Mouse (Mus musculus) embryonic facial prominence, embryonic 12.5 days (tissue): ENCODE results near the gene Cpsf7. TPM values are rescaled to one million over a fixed set of nuclear protein-coding genes. Genes with fewer than 3 reads are reported as not detected.

ENCODE experiments used
- ATAC-seq: fragments of 200-750 bp; cut with Nextera tagmentation; 2 replicates; pipeline ENCODE4 v1.8.0; 2017; ENCODE audit not compliant: insufficient number of reproducible peaks, insufficient read depth, low FRiP score, low TSS enrichment
- H3K27ac ChIP-seq: fragments of 300-500 bp; sonication (generic); 2 replicates; pipeline ENCODE4 v1.5.1; 2016; ENCODE audit warnings: mild to moderate bottlenecking
- H3K27me3 ChIP-seq: fragments of 300-500 bp; sonication (generic); 2 replicates; pipeline ENCODE4 v1.6.1; 2016; ENCODE audit warnings: mild to moderate bottlenecking, moderate library complexity
- H3K36me3 ChIP-seq: fragments of 300-500 bp; sonication (generic); 2 replicates; pipeline ENCODE4 v1.6.1; 2016; ENCODE audit warnings: mild to moderate bottlenecking
- H3K4me1 ChIP-seq: fragments of 300-500 bp; sonication (generic); 2 replicates; pipeline ENCODE4 v1.6.1; 2016
- H3K4me2 ChIP-seq: fragments of 300-500 bp; sonication (generic); replicated peaks from 2 replicates; pipeline ENCODE4 v1.6.1; 2016; ENCODE audit warnings: mild to moderate bottlenecking, moderate library complexity
- H3K4me3 ChIP-seq: fragments of 300-500 bp; sonication (generic); 2 replicates; pipeline ENCODE4 v1.5.1; 2016; ENCODE audit warnings: mild to moderate bottlenecking
- H3K9ac ChIP-seq: fragments of 300-500 bp; sonication (generic); 2 replicates; pipeline ENCODE4 v1.6.1; 2016; ENCODE audit warnings: mild to moderate bottlenecking, moderate library complexity
- H3K9me3 ChIP-seq: fragments of 300-500 bp; sonication (generic); 2 replicates; pipeline ENCODE4 v1.6.1; 2016; ENCODE audit warnings: mild to moderate bottlenecking, moderate library complexity
- WGBS: fragments of 180-500 bp; shearing (Covaris S2); methylation state at CpG from one replicate; pipeline ENCODE4 v1.1.7; 2016; 5-methylcytosine and 5-hydroxymethylcytosine counted together
- polyA plus RNA-seq: library from polyadenylated mRNA; unstranded; fragments of >200 nt; fragmentation: Nextera tagmentation; extraction: Ambion mirVana; gene quantifications from 2 replicates; pipeline ENCODE4 v1.2.1, GENCODE M21; 2016

The Cpsf7 gene
- polyA plus RNA-seq: 49.8 and 52.0 TPM in 2 replicates

DNA sequence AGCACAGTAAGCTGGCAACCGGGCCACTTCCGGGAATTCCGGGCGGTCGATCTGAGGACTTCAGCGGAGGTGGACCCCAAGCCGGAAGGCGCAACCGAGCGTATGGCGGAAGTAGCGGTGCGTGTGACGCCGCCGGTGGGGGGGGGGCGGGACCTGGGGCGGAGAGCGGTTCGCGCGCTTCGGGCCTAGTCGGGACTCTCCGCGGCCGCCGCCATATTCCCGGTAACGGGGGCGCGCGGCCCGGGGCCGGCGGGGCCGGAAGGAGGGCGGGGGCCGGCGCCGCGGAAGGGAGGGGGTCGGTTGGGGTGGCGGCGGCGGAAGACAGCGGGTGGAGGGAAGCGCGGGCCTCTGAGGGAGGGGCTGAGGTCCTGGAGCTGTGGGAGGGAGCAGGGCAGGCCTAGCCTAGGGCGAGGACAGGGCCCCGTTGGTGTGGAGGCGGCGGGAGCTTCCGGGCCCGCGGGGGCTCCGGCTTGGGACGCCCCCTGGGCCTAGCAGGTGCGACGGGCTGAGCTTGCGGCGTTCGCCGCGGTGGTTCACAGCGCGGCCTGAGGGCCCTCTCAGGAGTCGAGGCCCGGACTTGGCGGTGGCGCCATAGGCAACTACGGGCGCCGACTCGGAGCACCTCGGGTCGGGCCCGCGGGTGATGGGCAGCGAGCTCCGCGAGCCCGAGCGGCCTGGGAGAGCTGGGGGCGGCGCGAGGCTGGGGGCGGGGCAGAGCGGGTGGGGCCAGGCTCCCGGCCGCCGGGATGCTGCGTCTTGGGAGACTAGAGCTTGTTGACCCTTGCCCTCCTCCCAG, at the start of gene Cpsf7:
TSS of gene Cpsf7 (plus strand) at position 161 of the 796 bp plus-strand sequence.
- Histone ChIP-seq H3K27me3 (no peaks in the 10 kb centered on the region), H3K36me3 (peaks cover 15% of the 10 kb centered on the region), H3K4me1 (peaks cover 11% of the 10 kb centered on the region), H3K27ac (peak within 1 kb of the TSS; percentile 99), H3K9ac (peak within 1 kb of the TSS; percentile 98), H3K4me3 (peak within 1 kb of the TSS; percentile 94), H3K9me3 (no peaks in the 10 kb centered on the region), H3K4me2 (peak within 1 kb of the TSS; percentile 67)
- WGBS: under 1% methylated on average over 82 of the region's 93 CpGs
- ATAC-seq: peak; percentile 93

DNA sequence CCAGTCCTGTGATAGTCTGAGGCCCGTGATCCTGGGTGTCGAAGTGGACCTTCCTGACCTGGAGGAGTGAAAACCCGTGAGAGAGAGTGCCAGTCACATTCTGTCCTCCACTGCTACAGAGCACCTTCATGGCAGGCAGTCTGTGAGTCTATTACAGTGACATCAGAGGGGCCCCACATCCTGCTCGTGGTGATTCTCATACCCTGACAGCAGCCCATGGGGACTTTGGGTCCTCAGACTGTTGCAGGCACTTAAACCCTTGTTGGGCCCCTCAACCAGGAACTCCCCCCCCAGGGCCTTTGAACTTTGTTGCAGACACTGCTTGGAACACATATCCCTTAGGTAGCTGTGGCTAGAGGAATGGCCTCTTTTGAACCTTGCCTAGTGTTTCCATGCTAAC, 45.5 kb upstream of the Cpsf7 start:
- Histone ChIP-seq H3K27me3 (no peaks in the 10 kb centered on the region), H3K4me2 (no peak overlapping the region), H3K9me3 (no peaks in the 10 kb centered on the region), H3K27ac (no peak overlapping the region), H3K4me1 (0 out of 2 replicates have a peak, but pooled peaks cover 4% of the 10 kb centered on the region), H3K9ac (no peak overlapping the region), H3K36me3 (no peaks in the 10 kb centered on the region), H3K4me3 (no peak overlapping the region)
- 55% methylated on average over 4 of the region's 4 CpGs for WGBS
- ATAC-seq: no peak

DNA sequence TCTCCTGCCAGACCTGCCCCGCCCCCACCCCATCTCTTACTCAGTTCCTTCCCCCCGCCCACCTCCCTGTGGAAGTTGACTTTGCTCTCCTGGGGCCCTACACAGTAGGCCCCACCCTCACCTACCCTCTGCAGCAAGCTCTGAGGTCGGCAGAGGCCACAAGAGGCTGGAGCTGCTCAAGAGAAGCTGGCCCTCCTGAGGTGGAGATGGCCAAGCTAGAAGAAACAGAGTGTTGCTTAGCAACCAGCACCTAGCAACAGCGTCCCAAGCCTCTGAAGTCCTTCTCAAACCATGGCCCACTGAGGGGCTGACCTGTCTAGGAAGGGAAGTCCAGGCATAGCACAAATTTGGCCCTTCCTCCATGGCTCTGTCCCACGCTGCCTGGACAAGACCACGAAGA, 42.4 kb upstream of the Cpsf7 start, which contains the start of gene Ppp1r32:
TSS of gene Ppp1r32 (minus strand) at position 226 of the 400 bp plus-strand sequence.
- Histone ChIP-seq H3K36me3 (no peaks in the 10 kb centered on the region), H3K9me3 (no peaks in the 10 kb centered on the region), H3K9ac (no peak within 1 kb of the TSS), H3K4me3 (no peak within 1 kb of the TSS), H3K4me1 (0 out of 2 replicates have a peak, but pooled peaks cover 4% of the 10 kb centered on the region), H3K27me3 (no peaks in the 10 kb centered on the region), H3K4me2 (no peak within 1 kb of the TSS), H3K27ac (no peak within 1 kb of the TSS)
- ATAC-seq: no peak; the same call in 1 of the 2 replicates
- 37% methylated on average over 6 of the region's 6 CpGs for WGBS

DNA sequence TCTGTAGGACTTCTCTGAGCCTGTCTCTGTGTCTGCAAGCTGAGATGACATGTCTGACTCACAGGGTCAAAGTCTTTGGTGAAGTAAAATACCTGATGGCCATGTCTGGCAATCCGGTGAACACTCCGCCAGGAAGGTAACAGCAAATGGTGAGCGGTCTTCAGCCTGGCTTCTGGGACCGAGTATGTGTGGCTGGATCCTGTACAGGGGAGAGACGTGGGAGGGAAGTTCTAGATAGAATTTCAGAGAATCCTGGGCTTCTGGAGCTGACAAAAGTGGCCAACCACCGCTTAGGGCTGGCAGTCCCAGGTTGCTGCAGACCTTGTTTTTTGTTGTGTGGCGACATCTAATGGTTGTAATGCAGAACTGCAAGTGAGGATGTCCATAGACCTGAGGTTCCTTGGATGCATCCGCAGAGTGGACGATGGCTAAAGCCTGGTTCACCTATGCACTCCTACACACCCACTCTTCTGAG, 38.8 kb upstream of the Cpsf7 start:
- Histone ChIP-seq H3K9ac (no peak overlapping the region), H3K27ac (no peak overlapping the region), H3K4me1 (0 out of 2 replicates have a peak, but pooled peaks cover 4% of the 10 kb centered on the region), H3K4me2 (no peak overlapping the region), H3K9me3 (no peaks in the 10 kb centered on the region), H3K27me3 (no peaks in the 10 kb centered on the region), H3K36me3 (no peaks in the 10 kb centered on the region), H3K4me3 (no peak overlapping the region)
- 21% methylated on average over 9 of the region's 9 CpGs for WGBS
- peak; percentile 58 for ATAC-seq

DNA sequence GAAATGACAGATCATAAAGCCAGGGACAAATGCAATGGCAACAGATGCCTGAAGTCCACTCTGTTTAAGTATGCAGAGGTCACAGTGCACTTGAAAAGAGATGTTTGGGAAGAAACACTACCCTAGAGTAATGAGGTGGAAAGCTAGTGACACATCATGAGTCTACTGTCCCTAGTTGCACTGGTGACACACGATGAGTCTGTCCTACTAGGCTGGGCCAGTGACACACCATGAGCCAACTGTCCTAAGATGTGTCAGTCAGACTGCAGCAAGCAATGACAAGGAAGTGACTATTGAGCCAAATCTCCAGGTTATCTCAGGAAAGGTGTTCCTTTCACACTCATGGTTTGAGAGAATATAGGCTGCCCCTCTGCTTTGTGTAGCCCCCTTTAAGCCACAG, 29.4 kb upstream of the Cpsf7 start:
- no peak overlapping the region for H3K9ac ChIP-seq
- no peak overlapping the region for H3K27ac ChIP-seq
- H3K27me3 ChIP-seq: no peaks in the 10 kb centered on the region
- 85% methylated on average over 1 of the region's 1 CpGs for WGBS
- no peak for ATAC-seq
- H3K9me3 ChIP-seq: no peaks in the 10 kb centered on the region
- H3K36me3 ChIP-seq: peaks cover 15% of the 10 kb centered on the region
- no peak overlapping the region for H3K4me2 ChIP-seq
- no peak overlapping the region for H3K4me3 ChIP-seq
- no peaks in the 10 kb centered on the region for H3K4me1 ChIP-seq

DNA sequence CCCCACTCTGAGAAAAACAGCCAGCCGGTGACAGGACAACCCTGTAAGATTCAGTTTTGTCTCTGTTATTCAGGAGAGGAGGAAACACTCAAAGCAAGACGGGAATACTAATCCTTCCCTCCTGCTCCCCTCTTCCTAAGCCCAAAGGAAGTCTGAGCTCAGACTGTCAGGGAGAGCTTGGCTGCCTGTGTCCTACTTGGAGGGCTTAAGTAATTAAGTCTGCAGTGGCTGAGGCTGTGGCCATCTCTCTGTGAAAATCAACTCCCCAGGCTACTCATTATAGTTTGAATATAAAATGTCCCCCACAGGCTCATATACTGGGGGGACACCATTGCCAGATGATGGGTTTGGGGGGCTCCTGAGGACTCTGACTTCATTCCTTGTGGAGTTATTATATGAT, 28.1 kb upstream of the Cpsf7 start:
- H3K27ac ChIP-seq: no peak overlapping the region
- H3K9me3 ChIP-seq: no peaks in the 10 kb centered on the region

DNA sequence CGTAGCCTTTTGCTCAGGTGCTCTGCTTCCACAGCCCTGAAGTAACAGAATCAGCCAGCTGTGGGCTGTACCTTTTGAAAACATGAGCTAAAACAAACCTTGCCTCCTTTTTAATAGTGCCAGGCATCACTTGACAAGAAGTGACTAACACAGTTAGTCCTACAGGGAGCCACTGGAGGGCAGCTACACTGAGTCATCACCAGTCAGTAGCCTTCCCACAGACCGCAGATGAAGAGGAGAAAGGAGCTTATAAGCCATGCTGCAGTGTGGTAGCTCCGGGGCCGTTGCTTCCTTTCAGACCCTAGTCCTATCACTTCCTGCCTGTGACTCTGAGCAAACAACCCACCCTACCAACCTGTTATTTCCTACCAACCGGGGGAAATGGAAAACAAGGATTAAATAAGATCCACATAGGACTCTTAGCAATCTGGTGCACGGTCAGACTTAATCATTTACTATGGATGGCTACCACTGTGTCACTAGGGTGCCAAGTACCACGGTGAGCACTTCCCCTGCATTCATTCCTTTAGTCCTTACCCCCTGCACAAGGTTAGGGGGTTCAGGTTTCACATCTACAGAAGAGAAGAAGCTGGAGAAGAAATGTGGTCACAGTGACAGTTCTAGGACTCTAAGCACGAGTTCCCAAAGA, 27.4 kb upstream of the Cpsf7 start:
- Histone ChIP-seq H3K9me3 (no peaks in the 10 kb centered on the region), H3K4me2 (no peak overlapping the region), H3K27me3 (no peaks in the 10 kb centered on the region), H3K27ac (no peak overlapping the region), H3K4me3 (no peak overlapping the region), H3K36me3 (peaks cover 32% of the 10 kb centered on the region), H3K4me1 (no peaks in the 10 kb centered on the region), H3K9ac (no peak overlapping the region)
- WGBS: 57% methylated on average over 8 of the region's 8 CpGs
- ATAC-seq: no peak

More for the DNA sequence above, 28.1 kb upstream of the Cpsf7 start:
- Histone ChIP-seq H3K4me2 (no peak overlapping the region), H3K36me3 (peaks cover 27% of the 10 kb centered on the region), H3K27me3 (no peaks in the 10 kb centered on the region), H3K9ac (no peak overlapping the region), H3K4me1 (no peaks in the 10 kb centered on the region), H3K4me3 (no peak overlapping the region)
- no peak for ATAC-seq
- 61% methylated on average over 2 of the region's 2 CpGs for WGBS

DNA sequence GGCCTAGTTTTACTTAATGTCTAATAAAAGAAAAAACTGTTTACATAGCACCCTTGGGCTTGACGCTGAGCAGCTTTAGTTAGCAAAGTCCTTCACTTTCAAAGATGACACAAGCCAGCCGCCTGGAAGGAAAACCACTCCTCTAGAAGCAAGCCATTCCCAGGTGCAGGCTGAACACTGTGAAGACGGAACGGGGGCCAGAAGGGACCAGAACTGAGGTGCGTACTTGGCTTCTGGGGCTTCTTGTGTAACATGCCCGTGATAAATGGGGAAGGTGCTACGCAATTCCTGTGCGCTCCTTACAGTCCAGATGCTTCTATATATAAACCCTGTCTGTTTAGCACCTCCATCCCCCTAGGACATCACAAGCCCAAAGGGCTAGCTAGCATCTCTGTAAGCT, 24.5 kb upstream of the Cpsf7 start:
- Histone ChIP-seq H3K4me3 (no peak overlapping the region), H3K9me3 (no peaks in the 10 kb centered on the region), H3K4me1 (no peaks in the 10 kb centered on the region), H3K4me2 (no peak overlapping the region), H3K27me3 (no peaks in the 10 kb centered on the region), H3K36me3 (peaks cover 32% of the 10 kb centered on the region), H3K27ac (no peak overlapping the region), H3K9ac (no peak overlapping the region)
- WGBS: 92% methylated on average over 8 of the region's 8 CpGs
- ATAC-seq: no peak

DNA sequence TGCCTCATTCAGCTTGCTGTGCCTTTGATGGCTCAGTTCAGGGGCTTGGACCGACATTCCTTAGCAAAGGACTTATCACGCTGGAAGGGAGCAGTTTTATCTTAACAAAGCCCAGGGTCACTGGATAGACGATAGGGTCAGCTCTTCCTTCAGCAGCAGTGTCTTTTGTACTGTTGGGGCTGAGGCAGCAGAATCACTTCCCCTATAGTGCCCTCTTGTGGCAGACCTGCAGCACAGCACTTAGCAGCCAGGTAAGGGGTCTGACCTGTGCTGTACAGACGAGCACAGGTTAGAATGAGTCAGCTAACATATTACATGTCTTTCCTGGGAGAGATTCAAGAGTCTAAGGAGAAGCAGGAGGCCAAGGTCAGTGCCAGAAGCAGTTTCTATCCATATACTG, 22.5 kb upstream of the Cpsf7 start:
- 8% methylated on average over 4 of the region's 4 CpGs for WGBS
- Histone ChIP-seq H3K36me3 (peaks cover 44% of the 10 kb centered on the region), H3K4me2 (no peak overlapping the region), H3K27ac (no peak overlapping the region), H3K9me3 (no peaks in the 10 kb centered on the region), H3K27me3 (no peaks in the 10 kb centered on the region), H3K9ac (no peak overlapping the region), H3K4me1 (no peaks in the 10 kb centered on the region), H3K4me3 (no peak overlapping the region)
- ATAC-seq: peak; percentile 72; the same call in 1 of the 2 replicates

DNA sequence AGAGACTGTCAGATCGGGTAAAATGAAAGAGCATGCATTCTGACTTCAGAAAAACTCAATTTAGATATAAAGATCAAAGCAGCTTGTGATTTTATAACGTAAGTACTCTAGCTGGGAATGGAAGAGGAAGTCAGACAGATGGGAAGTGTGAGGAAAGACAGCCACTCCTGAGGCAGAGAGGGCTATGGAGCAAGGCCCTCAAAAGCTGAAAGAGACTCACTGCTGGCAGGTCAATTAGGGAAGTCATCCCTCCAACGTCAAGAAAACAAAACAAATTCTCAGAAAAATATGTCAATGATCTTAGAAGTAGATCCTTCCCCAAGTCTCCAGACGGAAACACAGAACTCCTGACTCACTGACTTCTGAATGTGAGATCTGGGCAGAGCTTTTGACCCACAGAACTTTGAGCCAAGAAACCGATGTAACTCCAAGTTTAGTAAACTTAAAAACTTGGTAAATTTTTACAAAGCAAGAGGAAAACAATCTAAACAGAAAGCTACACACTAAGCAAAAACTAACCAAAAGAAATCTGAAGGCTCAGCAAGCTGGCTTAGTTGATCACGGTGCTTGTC, 14.2 kb upstream of the Cpsf7 start:
- Histone ChIP-seq H3K4me3 (no peak overlapping the region), H3K9me3 (no peaks in the 10 kb centered on the region), H3K4me1 (no peaks in the 10 kb centered on the region), H3K4me2 (no peak overlapping the region), H3K36me3 (peaks cover 25% of the 10 kb centered on the region), H3K27ac (no peak overlapping the region), H3K9ac (no peak overlapping the region), H3K27me3 (no peaks in the 10 kb centered on the region)
- ATAC-seq: no peak
- WGBS: 76% methylated on average over 6 of the region's 6 CpGs

DNA sequence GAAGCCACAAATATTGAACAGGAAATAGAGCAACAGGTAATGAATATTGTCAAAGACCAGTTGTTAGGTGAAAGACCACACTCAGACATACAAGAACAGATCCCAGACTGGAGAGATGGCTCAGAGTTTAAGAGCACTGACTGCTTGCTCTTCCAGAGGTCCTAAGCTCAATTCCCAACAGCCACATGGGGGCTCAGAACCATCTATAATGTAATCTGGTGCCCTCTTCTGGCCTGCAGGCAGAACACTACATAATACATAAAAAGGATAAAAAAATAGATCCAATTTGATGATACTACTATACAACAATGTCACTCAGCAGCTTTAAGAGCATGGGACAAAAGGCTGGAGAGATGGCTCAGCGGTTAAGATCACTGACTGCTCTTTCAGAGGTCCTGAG, 4.7 kb upstream of the Cpsf7 start:
- no peak overlapping the region for H3K4me2 ChIP-seq
- peaks cover 14% of the 10 kb centered on the region for H3K36me3 ChIP-seq
- H3K27ac ChIP-seq: no peak overlapping the region
- no peaks in the 10 kb centered on the region for H3K27me3 ChIP-seq
- H3K4me3 ChIP-seq: no peak overlapping the region
- WGBS: 52% methylated on average over 1 of the region's 1 CpGs
- no peaks in the 10 kb centered on the region for H3K9me3 ChIP-seq
- no peak for ATAC-seq
- H3K4me1 ChIP-seq: no peaks in the 10 kb centered on the region; the same call in 1 of the 2 replicates
- H3K9ac ChIP-seq: no peak overlapping the region
